Mouse (Mus musculus) megakaryocyte, embryonic 14.5 days (primary cell): Measurements from ENCODE around the gene Smim17. TPM values are rescaled to one million over a fixed set of nuclear protein-coding genes. Genes with fewer than 3 reads are reported as not detected.
"Not testable (repeated sequence)": the region's sequence is repeated elsewhere in the genome, so short reads cannot be mapped to it uniquely, and the experiment has no call there.

Source experiments
- H3K27me3 ChIP-seq: replicated peaks from 2 replicates; pipeline ENCODE3; 2012; ENCODE audit warnings: inconsistent platforms
- H3K36me3 ChIP-seq: replicated peaks from 2 replicates; pipeline ENCODE3; 2012; ENCODE audit warnings: low read length, inconsistent platforms, mixed read lengths
- H3K4me1 ChIP-seq: 2 replicates; pipeline ENCODE4 v1.6.1; 2012; ENCODE audit warnings: inconsistent platforms
- H3K4me3 ChIP-seq: replicated peaks from 2 replicates; pipeline ENCODE3; 2012; ENCODE audit warnings: moderate library complexity, mild to moderate bottlenecking, inconsistent platforms
- H3K9me3 ChIP-seq: 2 replicates; pipeline ENCODE4 v1.6.1; 2012; ENCODE audit warnings: inconsistent platforms
- FLI1 ChIP-seq: IDR thresholded peaks from 2 replicates; pipeline ENCODE4 v1.6.1; 2012; ENCODE audit warnings: low read length, inconsistent platforms, mixed read lengths
- GATA1 ChIP-seq: IDR thresholded peaks from 3 replicates; pipeline ENCODE4 v1.6.1; 2012; ENCODE audit warnings: mixed read lengths, low read length, inconsistent platforms, borderline replicate concordance
- polyA plus RNA-seq: library from polyadenylated mRNA; stranded (reverse); fragments of >175 nt; gene quantifications from 2 replicates; pipeline ENCODE4 v1.2.3, GENCODE M21; 2012; ENCODE audit warnings: low replicate concordance; ENCODE audit not compliant: insufficient read depth

Gene Smim17
- polyA plus RNA-seq, 1 experiment: not detected

DNA sequence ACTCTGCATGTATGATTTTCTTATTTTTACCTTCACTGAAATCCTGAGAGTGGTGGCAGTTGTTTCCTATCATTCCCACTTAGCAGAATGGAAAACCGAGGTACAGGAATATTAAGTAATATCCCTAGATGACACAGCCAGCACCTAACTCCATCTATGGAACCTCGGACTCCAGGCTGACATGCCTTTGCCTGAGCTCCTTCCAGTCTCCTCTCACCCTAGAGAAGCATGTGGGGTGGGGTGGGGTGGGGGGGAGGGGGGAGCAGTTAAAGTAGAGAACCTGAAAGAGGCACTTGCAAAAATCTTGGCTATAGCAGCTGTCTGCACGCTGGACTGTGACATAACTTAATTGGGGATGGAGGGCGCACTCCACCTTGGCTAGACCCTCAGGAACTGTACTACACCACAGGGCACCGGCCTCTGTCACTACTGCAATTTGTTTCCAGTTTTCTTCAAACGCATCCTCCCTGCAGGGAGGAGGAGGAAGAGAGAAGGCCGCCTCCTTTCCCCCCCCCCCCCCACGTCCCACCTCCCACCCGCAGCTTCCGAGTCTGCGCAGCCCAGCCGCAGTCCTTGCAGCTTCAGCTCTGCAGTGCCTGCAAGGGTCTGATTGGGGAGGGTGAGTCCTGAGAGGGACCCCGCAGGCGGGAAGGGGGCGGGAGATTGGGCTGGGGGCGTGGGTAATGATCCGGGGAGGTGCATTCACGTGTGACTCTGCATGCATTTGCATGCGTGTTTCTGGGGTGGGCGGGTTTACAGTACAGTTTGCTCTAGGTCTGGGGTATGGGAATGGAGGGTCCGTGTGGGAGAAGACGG, 16.3 kb downstream of the Smim17 start:
- Histone ChIP-seq H3K4me1 (peaks cover 4% of the 10 kb centered on the region), H3K36me3 (no peaks in the 10 kb centered on the region), H3K9me3 (peaks cover 6% of the 10 kb centered on the region; the same call in 1 of the 2 replicates), H3K4me3 (no peak overlapping the region), H3K27me3 (peaks cover 7% of the 10 kb centered on the region)
- no peak for TF ChIP-seq GATA1
- TF ChIP-seq FLI1: no peak

- Histone ChIP-seq H3K4me3 (no peak overlapping the region), H3K9me3 (peaks cover 6% of the 10 kb centered on the region; the same call in 1 of the 2 replicates), H3K27me3 (peaks cover 7% of the 10 kb centered on the region), H3K36me3 (no peaks in the 10 kb centered on the region), H3K4me1 (no peaks in the 10 kb centered on the region; the same call in 1 of the 2 replicates)
- TF ChIP-seq GATA1 (no peak), FLI1 (no peak)
Observed at GRCm38 (mm10) chr7:6415442-6415787, 16.9 kb downstream of the Smim17 start.

DNA sequence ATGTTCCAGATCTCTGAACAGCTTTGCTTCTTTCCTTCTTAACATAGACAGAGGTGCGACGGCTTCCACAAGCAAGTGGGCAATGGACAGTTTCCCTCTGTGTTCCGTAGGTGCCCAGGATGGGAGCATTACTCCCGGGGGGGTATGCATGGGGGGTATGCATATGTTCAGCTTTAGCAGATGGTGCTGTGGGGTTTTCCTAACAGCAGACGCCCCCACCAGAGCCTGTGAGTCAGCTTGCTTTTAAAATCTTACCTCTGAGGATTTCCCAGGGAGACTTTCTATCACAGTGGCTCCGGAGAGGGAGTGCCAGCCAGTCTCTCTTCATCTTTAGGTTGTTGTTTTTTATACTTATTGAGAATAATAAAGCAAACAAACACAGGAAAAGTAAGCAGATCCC, 21.4 kb downstream of the Smim17 start:
- Histone ChIP-seq H3K4me1 (no peaks in the 10 kb centered on the region), H3K36me3 (no peaks in the 10 kb centered on the region), H3K27me3 (peaks cover 7% of the 10 kb centered on the region), H3K9me3 (peaks cover 9% of the 10 kb centered on the region; the same call in 1 of the 2 replicates), H3K4me3 (no peak overlapping the region)
- no peak for TF ChIP-seq GATA1

DNA sequence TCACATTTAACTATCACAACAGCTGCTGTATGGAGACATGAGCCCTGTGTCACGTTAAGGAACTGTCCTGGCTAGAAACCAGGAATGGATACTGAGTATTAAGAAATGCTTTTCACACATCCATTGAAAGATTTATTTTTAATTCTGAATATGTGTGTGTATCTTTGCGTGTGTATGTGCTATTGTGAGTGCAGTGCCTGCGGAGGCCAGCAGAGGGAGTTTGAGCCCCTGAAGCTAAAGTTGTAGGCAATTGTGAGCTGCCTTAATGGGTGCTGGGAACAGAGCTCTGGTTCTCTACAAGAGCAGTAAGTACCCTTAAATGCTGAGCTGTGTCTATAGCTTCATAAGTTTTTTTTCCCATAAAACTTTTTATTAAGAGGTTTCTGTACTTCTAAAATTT, 30.9 kb downstream of the Smim17 start:
- no peaks in the 10 kb centered on the region for H3K4me1 ChIP-seq
- TF ChIP-seq FLI1 (no peak), GATA1 (no peak)
- H3K36me3 ChIP-seq: no peaks in the 10 kb centered on the region

GRCm38 (mm10) chr7:6430342-6430741, 31.8 kb downstream of the Smim17 start:
- Histone ChIP-seq H3K27me3 (no peaks in the 10 kb centered on the region), H3K4me1 (peaks cover 2% of the 10 kb centered on the region), H3K4me3 (no peak overlapping the region), H3K9me3 (peaks cover 16% of the 10 kb centered on the region), H3K36me3 (no peaks in the 10 kb centered on the region)
- TF ChIP-seq GATA1: no peak
- TF ChIP-seq FLI1: no peak

More for the DNA sequence above, 30.9 kb downstream of the Smim17 start:
- H3K4me3 ChIP-seq: no peak overlapping the region
- H3K9me3 ChIP-seq: peaks cover 16% of the 10 kb centered on the region
- no peaks in the 10 kb centered on the region for H3K27me3 ChIP-seq

DNA sequence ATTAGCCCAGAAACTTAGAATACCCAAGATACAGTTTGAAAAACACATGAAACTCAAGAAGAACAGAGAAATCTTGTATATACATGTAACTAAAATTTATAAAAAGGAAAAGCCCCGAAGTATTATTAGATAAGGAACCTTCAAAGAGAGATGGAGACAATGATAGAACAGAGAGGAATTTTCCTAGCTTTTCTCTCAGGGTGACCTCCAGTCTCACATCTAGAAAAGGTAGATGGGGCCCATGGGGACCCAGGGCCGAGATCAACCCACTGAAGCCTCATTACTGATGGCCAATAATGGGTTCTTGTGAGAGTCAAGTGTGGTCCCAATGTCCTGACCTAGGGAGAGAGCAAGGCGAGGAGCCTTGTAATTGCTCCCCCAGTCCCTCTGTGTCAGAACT, 39.9 kb downstream of the Smim17 start, which contains the start of gene Olfr1344:
TSS of gene Olfr1344 (plus strand) at position 301 of the 400 bp plus-strand sequence.
- Histone ChIP-seq H3K9me3 (peaks cover 10% of the 10 kb centered on the region; the same call in 1 of the 2 replicates), H3K4me1 (peaks cover 10% of the 10 kb centered on the region), H3K4me3 (no peak within 1 kb of the TSS), H3K36me3 (no peaks in the 10 kb centered on the region), H3K27me3 (peaks cover 5% of the 10 kb centered on the region)
- TF ChIP-seq FLI1: no peak
- TF ChIP-seq GATA1: no peak

- no peak for TF ChIP-seq FLI1
- TF ChIP-seq GATA1: no peak
- Histone ChIP-seq H3K4me3 (no peak overlapping the region), H3K27me3 (peaks cover 5% of the 10 kb centered on the region), H3K9me3 (peaks cover 10% of the 10 kb centered on the region; the same call in 1 of the 2 replicates), H3K36me3 (no peaks in the 10 kb centered on the region), H3K4me1 (peaks cover 5% of the 10 kb centered on the region; the same call in 1 of the 2 replicates)
Observed at GRCm38 (mm10) chr7:6441173-6441572, 42.7 kb downstream of the Smim17 start.

GRCm38 (mm10) chr7:6447771-6448170, 49.3 kb downstream of the Smim17 start:
- H3K27me3 ChIP-seq: peaks cover 7% of the 10 kb centered on the region
- H3K36me3 ChIP-seq: no peaks in the 10 kb centered on the region
- no peak overlapping the region for H3K4me3 ChIP-seq
- TF ChIP-seq GATA1: no peak
- no peak for TF ChIP-seq FLI1
- H3K4me1 ChIP-seq: no peaks in the 10 kb centered on the region
- peaks cover 9% of the 10 kb centered on the region for H3K9me3 ChIP-seq

DNA sequence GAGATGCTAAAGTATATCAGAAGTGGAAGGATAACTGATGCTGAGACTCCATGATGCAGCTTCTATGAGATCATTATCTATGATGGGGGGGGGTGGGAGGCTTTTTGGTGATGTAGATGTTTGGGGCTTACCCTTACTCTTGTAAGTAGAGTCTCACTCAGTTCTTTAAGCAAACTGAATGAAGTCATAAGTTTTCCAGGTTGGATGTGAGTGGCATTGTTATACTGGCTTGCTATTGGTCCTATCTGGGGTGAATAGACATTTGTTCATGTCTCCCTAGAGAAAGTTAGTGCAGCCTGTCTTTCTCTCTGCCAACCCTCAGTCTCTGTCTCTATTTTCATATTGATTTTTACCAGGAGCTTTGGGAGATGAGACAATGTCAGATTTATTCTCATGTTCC, 57.4 kb downstream of the Smim17 start, which contains the start of gene Olfr1336:
TSS of gene Olfr1336 (plus strand) at position 301 of the 400 bp plus-strand sequence.
- TF ChIP-seq FLI1 (no peak), GATA1 (no peak)

DNA sequence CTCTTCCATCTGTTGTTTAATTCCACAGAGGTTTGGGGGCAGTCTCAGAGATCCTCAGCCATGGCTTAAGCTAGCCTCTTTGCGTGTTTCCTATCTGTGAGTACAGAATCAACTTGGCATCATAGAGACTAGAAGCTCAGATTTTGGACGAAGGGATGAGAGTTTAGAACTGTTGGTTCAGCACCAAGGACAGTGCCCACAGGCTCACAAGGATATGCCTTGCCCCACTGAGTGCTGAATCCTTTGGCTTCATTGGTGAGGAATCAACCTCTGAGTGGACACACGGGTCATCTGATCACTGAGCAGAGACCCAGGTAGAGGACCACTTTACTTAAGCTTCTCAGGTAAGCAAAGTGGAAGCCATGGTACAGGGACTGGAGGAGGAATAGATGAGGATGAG, 57.9 kb downstream of the Smim17 start:
- H3K4me3 ChIP-seq: no peak overlapping the region
- peaks cover 7% of the 10 kb centered on the region; the same call in 1 of the 2 replicates for H3K9me3 ChIP-seq
- H3K36me3 ChIP-seq: no peaks in the 10 kb centered on the region
- H3K4me1 ChIP-seq: no peaks in the 10 kb centered on the region
- H3K27me3 ChIP-seq: no peaks in the 10 kb centered on the region
- TF ChIP-seq FLI1: no peak
- no peak for TF ChIP-seq GATA1

More for the DNA sequence above, 57.4 kb downstream of the Smim17 start, which contains the start of gene Olfr1336:
- peaks cover 3% of the 10 kb centered on the region; the same call in 1 of the 2 replicates for H3K9me3 ChIP-seq
- H3K36me3 ChIP-seq: no peaks in the 10 kb centered on the region
- H3K4me3 ChIP-seq: no peak within 1 kb of the TSS
- no peaks in the 10 kb centered on the region for H3K4me1 ChIP-seq
- no peaks in the 10 kb centered on the region for H3K27me3 ChIP-seq

DNA sequence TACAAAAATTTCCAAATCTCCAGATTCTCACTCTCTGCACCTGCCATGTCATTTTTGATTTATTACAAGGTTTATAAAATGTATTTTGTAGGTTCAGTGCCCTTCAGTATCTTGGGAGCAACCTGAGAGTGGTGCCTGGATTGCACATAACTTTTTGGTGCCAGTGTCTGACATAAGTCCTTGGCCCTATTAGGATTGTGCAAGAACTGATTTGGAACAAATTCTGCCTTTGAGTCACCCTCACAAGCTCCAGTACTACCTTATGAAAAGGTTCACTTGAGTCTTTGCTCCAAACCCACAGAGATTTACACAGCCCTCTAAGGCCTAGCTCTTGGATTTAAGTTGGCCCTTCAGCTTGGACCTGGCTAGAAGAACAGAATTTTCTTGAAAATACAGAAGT, 68.4 kb downstream of the Smim17 start, which contains the start of gene Olfr1346:
TSS of gene Olfr1346 (plus strand) at position 151 of the 400 bp plus-strand sequence.
- no peak for TF ChIP-seq FLI1
- no peak for TF ChIP-seq GATA1
- H3K27me3 ChIP-seq: no peaks in the 10 kb centered on the region
- no peaks in the 10 kb centered on the region for H3K36me3 ChIP-seq
- no peak within 1 kb of the TSS for H3K4me3 ChIP-seq
- H3K9me3 ChIP-seq: no peaks in the 10 kb centered on the region
- H3K4me1 ChIP-seq: no peaks in the 10 kb centered on the region

GRCm38 (mm10) chr7:6477633-6478032, 79.1 kb downstream of the Smim17 start:
- H3K36me3 ChIP-seq, H3K4me3 ChIP-seq, H3K27me3 ChIP-seq, H3K4me1 ChIP-seq: not testable (repeated sequence)
- H3K9me3 ChIP-seq: peaks cover 12% of the 10 kb centered on the region
